ENCODE assay signal across 7 mouse cellular contexts in genomic region chr7:27674522-27675221, GRCm38 (mm10). TPM values are rescaled to one million over a fixed set of nuclear protein-coding genes. Genes with fewer than 3 reads are reported as not detected.
DNase-seq lines count a peak whose midpoint lies in the region; ATAC-seq lines count a peak whose summit lies in the region.

Map3k10 (minus strand) TSS chr7:27674598.

- H3K9me3 ChIP-seq in embryonic facial prominence, embryonic 11.5 days (replicated peaks; ENCODE audit: control insufficient read depth, low read length): no peaks in the 10 kb centered on the region
- H3K9me3 ChIP-seq in limb, embryonic 10.5 days (replicated peaks): no peaks in the 10 kb centered on the region
- H3K9me3 ChIP-seq in midbrain, embryonic 13.5 days: no peaks in the 10 kb centered on the region

- under 1% methylated on average over 30 of the region's 31 CpGs for WGBS in embryonic facial prominence, embryonic 11.5 days
- under 1% methylated on average over 31 of the region's 31 CpGs for WGBS in limb, embryonic 10.5 days
- WGBS in midbrain, embryonic 13.5 days: under 1% methylated on average over 31 of the region's 31 CpGs

- peak; percentile 95 for DNase-seq in adrenal gland, postnatal 14 days
- peak; percentile 96 for DNase-seq in embryonic facial prominence, embryonic 11.5 days (ENCODE audit: low spot score)
- DNase-seq in kidney, adult 11 months: peak; percentile 91
- DNase-seq in limb, embryonic 10.5 days (ENCODE audit: low spot score): peak; percentile 95
- peak; percentile 85 for DNase-seq in spleen, adult 12 weeks (ENCODE audit: low spot score)

- peak within 1 kb of the TSS; percentile 100 for H3K4me2 ChIP-seq in embryonic facial prominence, embryonic 11.5 days (ENCODE audit: low read depth, low read length)
- peak within 1 kb of the TSS; percentile 99 for H3K4me2 ChIP-seq in midbrain, embryonic 13.5 days (replicated peaks)

- peak within 1 kb of the TSS; percentile 89 for H3K4me3 ChIP-seq in embryonic facial prominence, embryonic 11.5 days (ENCODE audit: low read depth, low read length)
- H3K4me3 ChIP-seq in limb, embryonic 10.5 days: peak within 1 kb of the TSS; percentile 91
- H3K4me3 ChIP-seq in midbrain, embryonic 13.5 days (replicated peaks): peak within 1 kb of the TSS; percentile 77

- H3K4me1 ChIP-seq in embryonic facial prominence, embryonic 11.5 days (ENCODE audit: control insufficient read depth, insufficient read depth, low read length): no peaks in the 10 kb centered on the region; the same call in 1 of the 2 replicates
- H3K4me1 ChIP-seq in limb, embryonic 10.5 days: peaks cover 27% of the 10 kb centered on the region
- H3K4me1 ChIP-seq in midbrain, embryonic 13.5 days (replicated peaks): peaks cover 45% of the 10 kb centered on the region

- peak within 1 kb of the TSS; percentile 86 for H3K9ac ChIP-seq in embryonic facial prominence, embryonic 11.5 days (replicated peaks; ENCODE audit: low read length)
- H3K9ac ChIP-seq in midbrain, embryonic 13.5 days (replicated peaks): peak within 1 kb of the TSS; percentile 92

- peak within 1 kb of the TSS; percentile 73 for H3K27ac ChIP-seq in embryonic facial prominence, embryonic 11.5 days (replicated peaks; ENCODE audit: low read depth, low read length)
- H3K27ac ChIP-seq in limb, embryonic 10.5 days: peak within 1 kb of the TSS; percentile 92
- peak within 1 kb of the TSS; percentile 92 for H3K27ac ChIP-seq in midbrain, embryonic 13.5 days

- H3K36me3 ChIP-seq in embryonic facial prominence, embryonic 11.5 days (replicated peaks; ENCODE audit: control insufficient read depth, insufficient read depth, low read depth, low read length): no peaks in the 10 kb centered on the region
- H3K36me3 ChIP-seq in limb, embryonic 10.5 days: peaks cover 21% of the 10 kb centered on the region
- H3K36me3 ChIP-seq in midbrain, embryonic 13.5 days: peaks cover 11% of the 10 kb centered on the region; the same call in 1 of the 2 replicates

- peak; percentile 97 for ATAC-seq in embryonic facial prominence, embryonic 11.5 days (replicated peaks; ENCODE audit: insufficient number of reproducible peaks, low FRiP score, low TSS enrichment, low read depth)
- peak; percentile 91 for ATAC-seq in granulocyte monocyte progenitor cell, adult 5-6 weeks (replicated peaks; ENCODE audit: poor library complexity, severe bottlenecking)
- peak; percentile 98 for ATAC-seq in midbrain, embryonic 13.5 days

- no peaks in the 10 kb centered on the region for H3K27me3 ChIP-seq in embryonic facial prominence, embryonic 11.5 days (ENCODE audit: control insufficient read depth, insufficient read depth, low read length)
- H3K27me3 ChIP-seq in limb, embryonic 10.5 days (ENCODE audit: low read depth, poor library complexity, severe bottlenecking): no peaks in the 10 kb centered on the region
- H3K27me3 ChIP-seq in midbrain, embryonic 13.5 days: no peaks in the 10 kb centered on the region

RNA-seq across cellular contexts. Expression of gene Map3k10, which starts in this region (rescaled TPM):
- total RNA-seq in adrenal gland, postnatal 14 days (2021): 25.3 and 29.6 TPM in 2 replicates
- polyA plus RNA-seq in embryonic facial prominence, embryonic 11.5 days (2014; fragmentation: Nextera tagmentation; extraction: Ambion mirVana): 5.7 and 6.9 TPM in 2 replicates
- 3.2 and 3.5 TPM in 2 replicates for total RNA-seq in granulocyte monocyte progenitor cell, adult 5-6 weeks (2014; fragmentation: Nextera tagmentation)
- total RNA-seq in granulocyte monocyte progenitor cell, adult 5-6 weeks (2017): 4.9 and 5.0 TPM in 2 replicates
- 9.2 and 12.3 TPM in 2 replicates for polyA plus RNA-seq in limb, embryonic 10.5 days (2016; fragmentation: Nextera tagmentation; extraction: Ambion mirVana)
- polyA plus RNA-seq in midbrain, embryonic 13.5 days (2015; fragmentation: Nextera tagmentation; extraction: Ambion mirVana): 11.0 and 12.7 TPM in 2 replicates

Comparison
In these comparisons a context has a peak if more than half of its experiments do, and no peak if none do; other contexts are left out.
1. Peak in every context shown above with its lines: DNase-seq, ATAC-seq, H3K4me3 ChIP-seq and H3K27ac ChIP-seq.